In the genomic region with DNA sequence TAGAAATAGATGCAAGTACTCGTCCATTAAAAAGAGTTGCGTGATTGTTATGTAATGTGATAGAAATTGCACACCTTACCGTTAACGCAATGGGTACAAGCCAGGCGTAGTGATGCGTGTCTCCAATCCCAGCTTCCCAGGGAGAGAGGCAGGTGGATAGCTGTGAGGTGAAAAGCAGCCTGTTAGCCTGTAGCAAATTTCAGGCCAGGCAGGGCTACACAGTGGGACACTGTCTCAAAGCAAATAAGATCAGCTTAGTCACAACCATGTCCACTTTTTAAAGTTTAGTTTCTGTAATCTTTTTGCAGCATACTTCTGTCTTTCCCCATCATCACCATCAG, we compare ENCODE assay signal across 9 mouse cellular contexts.
DNase-seq lines count a peak whose midpoint lies in the region; ATAC-seq lines count a peak whose summit lies in the region.
"Had no signal": no experiment of that assay in that cellular context is flagged by ENCODE, and none has a peak within 500 bp of the region (broad histone marks: within the 10 kb centered on the region; RNA-seq: fewer than 3 reads in every experiment).

No protein-coding gene starts in this region.

- H3K27me3 ChIP-seq in kidney, embryonic 15.5 days = no peaks in the 10 kb centered on the region
- H3K27me3 ChIP-seq in hindbrain, embryonic 14.5 days (ENCODE audit: control insufficient read depth, insufficient read depth, low read length) = no peaks in the 10 kb centered on the region
- no peaks in the 10 kb centered on the region for H3K27me3 ChIP-seq in midbrain, embryonic 16.5 days (ENCODE audit: control insufficient read depth, insufficient read depth, low read depth, low read length)
- H3K27me3 ChIP-seq: heart, embryonic 15.5 days had no signal

- no peak for DNase-seq in kidney, adult 18-20 months
- no peak for DNase-seq in hindbrain, embryonic 14.5 days (ENCODE audit: low spot score)
- no peak for DNase-seq in gastrocnemius, adult 8-10 months (ENCODE audit: low spot score in 2 of 2)
- no peak for DNase-seq in layer of hippocampus, adult 18-20 months (ENCODE audit: low spot score in 2 of 2)
- no peak for DNase-seq in ovary, postnatal 36 days (ENCODE audit: low spot score)

- H3K36me3 ChIP-seq in kidney, embryonic 15.5 days = no peaks in the 10 kb centered on the region
- H3K36me3 ChIP-seq in hindbrain, embryonic 14.5 days (replicated peaks; ENCODE audit: control insufficient read depth, insufficient read depth) = no peaks in the 10 kb centered on the region
- no peaks in the 10 kb centered on the region for H3K36me3 ChIP-seq in midbrain, embryonic 16.5 days (ENCODE audit: control insufficient read depth, insufficient read depth, low read length)
- H3K36me3 ChIP-seq: heart, embryonic 15.5 days had no signal

- ATAC-seq in kidney, embryonic 15.5 days (replicated peaks; ENCODE audit: low FRiP score) = peak; percentile 73; the same call in 1 of the 2 replicates
- ATAC-seq in erythroid progenitor cell, adult 5-6 weeks (replicated peaks; ENCODE audit: low FRiP score, poor library complexity, severe bottlenecking) = 0 out of 2 replicates have a peak, but pooled peaks have one; percentile 28
- ATAC-seq in hindbrain, embryonic 14.5 days (ENCODE audit: low FRiP score) = peak; percentile 47
- peak; percentile 76 for ATAC-seq in midbrain, embryonic 16.5 days

- no peak overlapping the region for H3K4me3 ChIP-seq in kidney, embryonic 15.5 days (replicated peaks)
- H3K4me3 ChIP-seq in hindbrain, embryonic 14.5 days (replicated peaks; ENCODE audit: low read length) = no peak overlapping the region
- no peak overlapping the region for H3K4me3 ChIP-seq in midbrain, embryonic 16.5 days (ENCODE audit: low read depth, low read length)
- H3K4me3 ChIP-seq: heart, embryonic 15.5 days had no signal

- no peak overlapping the region for H3K4me2 ChIP-seq in kidney, embryonic 15.5 days
- no peak overlapping the region for H3K4me2 ChIP-seq in hindbrain, embryonic 14.5 days (replicated peaks)
- peak overlapping the region; percentile 31; the same call in 1 of the 2 replicates for H3K4me2 ChIP-seq in midbrain, embryonic 16.5 days (ENCODE audit: low read length)
- H3K4me2 ChIP-seq: heart, embryonic 15.5 days had no signal

- 0 out of 2 replicates have a peak, but pooled peaks cover 4% of the 10 kb centered on the region for H3K4me1 ChIP-seq in kidney, embryonic 15.5 days
- H3K4me1 ChIP-seq in hindbrain, embryonic 14.5 days (replicated peaks; ENCODE audit: control insufficient read depth, insufficient read depth, low read length) = no peaks in the 10 kb centered on the region
- 0 out of 2 replicates have a peak, but pooled peaks cover 2% of the 10 kb centered on the region for H3K4me1 ChIP-seq in midbrain, embryonic 16.5 days (ENCODE audit: control insufficient read depth, insufficient read depth, low read length)
- H3K4me1 ChIP-seq: heart, embryonic 15.5 days had no signal

- no peak overlapping the region for H3K27ac ChIP-seq in kidney, embryonic 15.5 days
- H3K27ac ChIP-seq in hindbrain, embryonic 14.5 days = no peak overlapping the region
- H3K27ac ChIP-seq in midbrain, embryonic 16.5 days (ENCODE audit: low read length) = no peak overlapping the region
- H3K27ac ChIP-seq: heart, embryonic 15.5 days had no signal

- WGBS in kidney, embryonic 15.5 days = 19% methylated on average over 6 of the region's 6 CpGs
- 16% methylated on average over 6 of the region's 6 CpGs for WGBS in hindbrain, embryonic 14.5 days
- 13% methylated on average over 6 of the region's 6 CpGs for WGBS in midbrain, embryonic 16.5 days

- H3K9ac ChIP-seq in kidney, embryonic 15.5 days = no peak overlapping the region
- no peak overlapping the region for H3K9ac ChIP-seq in hindbrain, embryonic 14.5 days
- no peak overlapping the region for H3K9ac ChIP-seq in midbrain, embryonic 16.5 days (ENCODE audit: low read depth, low read length)
- H3K9ac ChIP-seq: heart, embryonic 15.5 days had no signal

- no peaks in the 10 kb centered on the region for H3K9me3 ChIP-seq in kidney, embryonic 15.5 days (replicated peaks)
- H3K9me3 ChIP-seq in hindbrain, embryonic 14.5 days (ENCODE audit: control insufficient read depth, low read length) = no peaks in the 10 kb centered on the region
- H3K9me3 ChIP-seq in midbrain, embryonic 16.5 days (replicated peaks; ENCODE audit: control insufficient read depth, low read length, poor library complexity, severe bottlenecking) = no peaks in the 10 kb centered on the region
- H3K9me3 ChIP-seq: heart, embryonic 15.5 days had no signal
